Mouse (Mus musculus) midbrain, embryonic 10.5 days (tissue): ENCODE measurements around the gene Kl. TPM values are rescaled to one million over a fixed set of nuclear protein-coding genes. Genes with fewer than 3 reads are reported as not detected.
A peak's percentile ranks its signal among the peaks of the same experiment; 100 is the strongest.

ENCODE experiments used
- DNase-seq: peaks from one replicate; pipeline ENCODE4 v3.0.0-alpha.2; 2017; ENCODE audit warnings: low spot score
- H3K27ac ChIP-seq: fragments of 300-500 bp; sonication (generic); replicated peaks from 2 replicates; pipeline ENCODE4 v1.5.1; 2016; ENCODE audit warnings: mild to moderate bottlenecking
- H3K27me3 ChIP-seq: fragments of 300-500 bp; sonication (generic); 2 replicates; pipeline ENCODE4 v1.6.1; 2016; ENCODE audit warnings: low read depth, mild to moderate bottlenecking; ENCODE audit not compliant: poor library complexity, severe bottlenecking
- H3K36me3 ChIP-seq: fragments of 300-500 bp; sonication (generic); 2 replicates; pipeline ENCODE4 v1.6.1; 2016; ENCODE audit warnings: mild to moderate bottlenecking, moderate library complexity
- H3K4me1 ChIP-seq: fragments of 300-500 bp; sonication (generic); 2 replicates; pipeline ENCODE4 v1.6.1; 2016
- H3K4me3 ChIP-seq: fragments of 300-500 bp; sonication (generic); 2 replicates; pipeline ENCODE4 v1.5.1; 2016; ENCODE audit warnings: mild to moderate bottlenecking, moderate library complexity
- H3K9me3 ChIP-seq: fragments of 300-500 bp; sonication (generic); replicated peaks from 2 replicates; pipeline ENCODE4 v1.6.1; 2016; ENCODE audit warnings: mild to moderate bottlenecking
- WGBS: fragments of 180-500 bp; shearing (Covaris S2); methylation state at CpG from one replicate; pipeline ENCODE4 v1.1.7; 2016; 5-methylcytosine and 5-hydroxymethylcytosine counted together
- polyA plus RNA-seq: library from polyadenylated mRNA; unstranded; fragments of >200 nt; fragmentation: Nextera tagmentation; extraction: Ambion mirVana; gene quantifications from 2 replicates; pipeline ENCODE4 v1.2.1, GENCODE M21; 2016

The Kl gene
- polyA plus RNA-seq, 1 experiment from 2014 or later, result 0.09 TPM

DNA sequence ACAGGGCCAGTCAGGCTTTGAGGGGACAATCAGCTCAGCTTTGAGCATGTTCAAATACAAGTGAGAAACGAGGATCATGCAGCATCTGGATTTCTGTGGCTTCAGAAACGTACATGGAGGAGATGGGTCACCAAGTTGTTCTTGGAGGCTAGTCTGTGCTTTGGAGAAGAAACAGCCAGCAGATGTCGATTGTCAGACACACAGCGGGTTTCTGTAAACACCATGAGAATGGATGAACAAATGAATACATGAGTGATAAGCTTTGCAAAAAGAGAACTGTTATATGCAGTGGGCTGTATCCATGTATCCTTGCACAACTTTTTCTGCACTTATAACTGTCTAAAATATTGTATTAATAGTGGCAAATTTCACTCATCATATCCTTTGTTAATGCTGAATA, 15.6 kb upstream of the Kl start:
- Histone ChIP-seq H3K4me3 (no peak overlapping the region), H3K4me1 (no peaks in the 10 kb centered on the region), H3K27ac (no peak overlapping the region), H3K27me3 (no peaks in the 10 kb centered on the region), H3K36me3 (no peaks in the 10 kb centered on the region), H3K9me3 (no peaks in the 10 kb centered on the region)
- DNase-seq, result no peak
- 87% methylated on average over 4 of the region's 4 CpGs for WGBS

DNA sequence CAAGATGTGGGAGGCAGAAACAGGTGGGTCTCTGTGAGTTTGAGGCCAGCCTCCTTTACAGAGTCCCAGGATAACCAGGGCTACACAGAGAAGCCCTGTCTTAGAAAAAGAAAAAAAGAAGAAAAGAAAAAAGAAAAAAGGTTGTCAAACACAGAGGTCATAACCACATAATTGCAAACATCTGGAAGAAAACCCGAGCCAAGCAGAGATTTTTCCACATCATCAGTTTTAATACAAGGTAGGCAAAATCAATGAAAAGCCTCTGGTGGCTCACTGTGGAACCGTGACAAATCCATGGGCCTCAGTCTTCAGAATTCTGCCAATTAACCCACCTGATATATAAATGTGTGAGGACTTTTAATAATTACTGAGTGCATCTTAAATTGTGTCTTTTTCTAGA, 14.9 kb upstream of the Kl start:
- Histone ChIP-seq H3K9me3 (no peaks in the 10 kb centered on the region), H3K4me3 (no peak overlapping the region), H3K36me3 (no peaks in the 10 kb centered on the region), H3K4me1 (no peaks in the 10 kb centered on the region), H3K27ac (no peak overlapping the region), H3K27me3 (no peaks in the 10 kb centered on the region)
- DNase-seq, result no peak
- WGBS, result 61% methylated on average over 2 of the region's 2 CpGs

DNA sequence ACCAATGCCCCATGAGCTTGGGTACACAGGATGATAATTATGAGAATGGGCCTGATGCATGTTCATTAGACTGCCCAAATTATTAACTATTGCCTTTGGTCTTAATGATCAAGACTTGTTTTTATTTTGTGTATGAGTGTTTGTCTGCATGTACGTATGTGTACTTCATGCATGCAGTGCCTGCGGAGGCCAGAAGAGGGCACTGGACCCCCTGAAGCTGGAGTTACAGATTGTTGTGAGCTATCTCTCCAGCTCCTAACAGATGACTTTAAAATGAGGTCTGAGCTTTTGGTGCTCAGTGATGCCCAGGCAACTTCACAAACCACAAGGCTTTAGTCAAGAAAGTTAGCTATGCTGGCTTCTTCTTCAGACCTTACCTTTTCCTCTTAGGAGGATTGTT, 6.8 kb upstream of the Kl start:
- WGBS, result 99% methylated on average over 2 of the region's 2 CpGs
- no peaks in the 10 kb centered on the region for H3K27me3 ChIP-seq
- no peaks in the 10 kb centered on the region for H3K9me3 ChIP-seq
- H3K4me1 ChIP-seq, result no peaks in the 10 kb centered on the region
- H3K27ac ChIP-seq, result no peak overlapping the region
- H3K4me3 ChIP-seq, result no peak overlapping the region
- H3K36me3 ChIP-seq, result no peaks in the 10 kb centered on the region
- no peak for DNase-seq

DNA sequence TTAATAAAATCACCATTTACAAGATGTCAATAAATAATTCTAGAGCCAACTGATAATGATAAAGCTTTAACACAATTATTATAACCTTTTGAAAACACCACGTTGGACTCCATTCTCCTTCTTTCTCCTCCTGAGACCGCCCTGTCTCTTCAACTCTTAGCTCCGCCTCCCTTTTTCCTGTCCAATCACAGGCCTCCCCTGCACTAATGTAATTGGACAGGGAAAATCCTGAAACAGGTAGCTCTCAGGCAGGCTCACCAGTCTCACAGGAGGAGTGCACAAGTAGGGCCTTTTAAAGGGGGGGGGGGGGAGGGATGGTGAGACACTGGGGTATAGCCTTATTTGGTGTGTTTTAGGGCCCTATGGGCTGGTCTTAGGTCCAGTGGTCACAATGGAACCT, 3.3 kb upstream of the Kl start:
- H3K9me3 ChIP-seq, result no peaks in the 10 kb centered on the region
- H3K4me1 ChIP-seq, result peaks cover 15% of the 10 kb centered on the region
- no peak overlapping the region for H3K27ac ChIP-seq
- DNase-seq, result no peak
- WGBS, result 81% methylated on average over 3 of the region's 3 CpGs
- no peaks in the 10 kb centered on the region for H3K36me3 ChIP-seq
- H3K4me3 ChIP-seq, result no peak overlapping the region
- H3K27me3 ChIP-seq, result peaks cover 34% of the 10 kb centered on the region

DNA sequence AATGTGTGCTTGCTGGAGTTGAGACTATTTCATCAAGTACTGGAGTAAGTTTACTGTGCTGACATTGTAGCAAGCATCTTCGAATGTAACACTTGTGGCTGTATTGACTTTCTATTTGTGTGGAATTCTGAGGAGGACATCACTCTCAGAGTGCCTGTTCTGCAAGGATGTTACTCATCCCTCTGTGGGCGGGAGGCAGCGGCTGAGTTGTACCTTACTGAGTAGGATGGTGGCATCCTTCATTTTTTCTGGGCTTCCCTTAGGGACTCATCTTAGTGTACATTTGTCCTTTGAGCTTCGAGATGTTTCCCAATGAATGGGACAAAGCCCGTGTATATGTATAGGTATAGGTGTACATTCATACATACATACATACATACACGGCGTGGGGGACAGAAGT, 1.1 kb upstream of the Kl start:
- H3K36me3 ChIP-seq, result no peaks in the 10 kb centered on the region
- WGBS, result 91% methylated on average over 7 of the region's 7 CpGs
- no peak overlapping the region for H3K4me3 ChIP-seq
- H3K9me3 ChIP-seq, result no peaks in the 10 kb centered on the region
- peaks cover 15% of the 10 kb centered on the region for H3K4me1 ChIP-seq
- peaks cover 50% of the 10 kb centered on the region for H3K27me3 ChIP-seq
- H3K27ac ChIP-seq, result no peak overlapping the region
- no peak for DNase-seq

DNA sequence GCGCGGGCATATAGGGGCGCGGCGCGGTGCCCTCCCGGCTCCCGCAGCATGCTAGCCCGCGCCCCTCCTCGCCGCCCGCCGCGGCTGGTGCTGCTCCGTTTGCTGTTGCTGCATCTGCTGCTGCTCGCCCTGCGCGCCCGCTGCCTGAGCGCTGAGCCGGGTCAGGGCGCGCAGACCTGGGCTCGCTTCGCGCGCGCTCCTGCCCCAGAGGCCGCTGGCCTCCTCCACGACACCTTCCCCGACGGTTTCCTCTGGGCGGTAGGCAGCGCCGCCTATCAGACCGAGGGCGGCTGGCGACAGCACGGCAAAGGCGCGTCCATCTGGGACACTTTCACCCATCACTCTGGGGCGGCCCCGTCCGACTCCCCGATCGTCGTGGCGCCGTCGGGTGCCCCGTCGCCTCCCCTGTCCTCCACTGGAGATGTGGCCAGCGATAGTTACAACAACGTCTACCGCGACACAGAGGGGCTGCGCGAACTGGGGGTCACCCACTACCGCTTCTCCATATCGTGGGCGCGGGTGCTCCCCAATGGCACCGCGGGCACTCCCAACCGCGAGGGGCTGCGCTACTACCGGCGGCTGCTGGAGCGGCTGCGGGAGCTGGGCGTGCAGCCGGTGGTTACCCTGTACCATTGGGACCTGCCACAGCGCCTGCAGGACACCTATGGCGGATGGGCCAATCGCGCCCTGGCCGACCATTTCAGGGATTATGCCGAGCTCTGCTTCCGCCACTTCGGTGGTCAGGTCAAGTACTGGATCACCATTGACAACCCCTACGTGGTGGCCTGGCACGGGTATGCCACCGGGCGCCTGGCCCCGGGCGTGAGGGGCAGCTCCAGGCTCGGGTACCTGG, 488 bp downstream of the Kl start:
- no peaks in the 10 kb centered on the region for H3K36me3 ChIP-seq
- peak; percentile 53 for DNase-seq
- peak overlapping the region; percentile 70 for H3K27ac ChIP-seq
- peaks cover 15% of the 10 kb centered on the region for H3K4me1 ChIP-seq
- H3K4me3 ChIP-seq, result peak overlapping the region; percentile 61
- H3K9me3 ChIP-seq, result no peaks in the 10 kb centered on the region
- peaks cover 50% of the 10 kb centered on the region for H3K27me3 ChIP-seq
- WGBS, result 2% methylated on average over 89 of the region's 89 CpGs

DNA sequence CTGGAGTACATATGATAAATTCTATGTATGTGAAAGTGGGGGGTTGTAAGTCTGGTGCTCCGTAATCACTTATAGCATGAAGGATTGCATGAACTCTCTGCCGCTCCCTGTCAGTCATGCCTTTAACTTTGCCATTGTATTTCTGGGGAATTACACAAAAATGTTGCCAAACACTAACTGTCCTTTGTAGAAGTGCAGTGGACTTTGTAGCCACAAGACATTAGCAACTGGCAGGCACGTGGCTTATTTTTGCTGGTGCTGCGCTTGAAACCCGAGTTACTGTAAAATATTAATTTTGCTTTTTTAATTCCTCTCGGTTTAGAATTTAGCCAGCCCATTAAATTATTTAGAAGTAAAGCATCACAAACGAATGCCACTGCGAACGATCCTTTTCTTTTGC, 2.4 kb downstream of the Kl start:
- Histone ChIP-seq H3K4me3 (no peak overlapping the region), H3K27me3 (peaks cover 50% of the 10 kb centered on the region), H3K9me3 (no peaks in the 10 kb centered on the region), H3K36me3 (no peaks in the 10 kb centered on the region), H3K27ac (no peak overlapping the region), H3K4me1 (peaks cover 15% of the 10 kb centered on the region)
- no peak for DNase-seq
- WGBS, result 88% methylated on average over 9 of the region's 9 CpGs

DNA sequence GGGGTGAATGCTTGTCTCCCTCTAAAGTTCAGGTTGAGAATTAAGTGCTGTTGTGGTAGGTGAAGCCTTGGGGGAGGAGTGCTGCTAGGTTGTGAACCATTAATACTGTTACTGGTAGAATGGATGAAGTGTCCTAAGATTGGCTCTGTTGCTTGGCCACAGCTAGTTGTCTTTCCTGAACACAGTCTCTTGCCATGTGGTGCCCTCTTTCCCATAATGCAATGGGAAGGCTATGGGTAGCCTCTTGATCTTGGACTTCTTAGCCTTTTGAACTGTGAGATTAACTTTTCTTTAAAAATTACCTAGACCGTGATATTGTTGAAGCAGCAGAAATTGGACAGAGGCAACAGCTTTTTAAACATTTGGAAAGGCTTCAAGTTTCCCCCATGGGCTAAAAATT, 7.5 kb downstream of the Kl start:
- DNase-seq, result no peak
- 90% methylated on average over 1 of the region's 1 CpGs for WGBS
- Histone ChIP-seq H3K36me3 (no peaks in the 10 kb centered on the region), H3K27ac (no peak overlapping the region), H3K27me3 (peaks cover 8% of the 10 kb centered on the region), H3K4me3 (no peak overlapping the region), H3K4me1 (no peaks in the 10 kb centered on the region), H3K9me3 (no peaks in the 10 kb centered on the region)

DNA sequence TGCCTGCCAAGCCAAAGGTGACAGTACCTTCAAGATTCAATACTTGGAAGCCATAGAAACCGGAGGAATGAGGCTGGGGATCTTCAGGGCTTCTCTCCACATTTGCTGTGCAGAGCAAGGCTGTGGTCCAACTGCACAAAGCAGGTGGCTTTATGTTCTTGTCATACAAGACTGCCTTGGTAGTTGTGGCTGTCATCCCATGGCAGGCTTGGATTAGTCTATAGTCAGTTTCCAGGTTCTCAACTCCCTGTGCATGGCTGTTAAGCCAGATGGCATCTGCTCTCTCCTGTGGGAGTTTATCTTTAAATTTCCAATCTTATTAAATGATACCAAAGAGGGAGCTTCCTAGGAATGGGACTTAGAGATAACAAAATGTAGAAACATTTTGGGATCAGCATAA, 9.2 kb downstream of the Kl start:
- Histone ChIP-seq H3K9me3 (no peaks in the 10 kb centered on the region), H3K27me3 (no peaks in the 10 kb centered on the region), H3K36me3 (no peaks in the 10 kb centered on the region), H3K4me3 (no peak overlapping the region), H3K27ac (no peak overlapping the region), H3K4me1 (no peaks in the 10 kb centered on the region)
- DNase-seq, result no peak
- WGBS, result 88% methylated on average over 1 of the region's 1 CpGs

DNA sequence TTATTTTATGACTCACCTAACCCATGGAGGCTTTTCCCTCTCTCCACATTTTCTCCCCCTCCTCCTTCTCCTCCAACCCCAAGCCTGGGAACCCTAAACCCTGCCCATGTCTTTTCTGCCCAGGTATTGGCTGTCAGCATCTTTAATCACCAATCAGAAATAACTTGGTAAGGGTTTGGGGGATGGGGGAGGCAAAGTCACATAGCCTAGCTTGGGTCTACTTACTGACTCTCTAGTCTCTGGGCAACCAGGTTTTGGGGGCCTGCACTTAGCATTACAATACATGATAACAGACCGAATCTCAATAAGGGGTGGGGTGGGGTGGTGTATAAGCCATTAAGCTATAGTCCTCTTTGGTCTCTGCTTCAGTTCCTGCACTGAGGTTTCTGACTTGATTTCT, 10.3 kb downstream of the Kl start:
- no peaks in the 10 kb centered on the region; the same call in 1 of the 2 replicates for H3K9me3 ChIP-seq
- DNase-seq, result no peak
- no peaks in the 10 kb centered on the region for H3K36me3 ChIP-seq
- no peaks in the 10 kb centered on the region for H3K27me3 ChIP-seq
- H3K4me3 ChIP-seq, result no peak overlapping the region
- H3K27ac ChIP-seq, result no peak overlapping the region
- H3K4me1 ChIP-seq, result no peaks in the 10 kb centered on the region
- 79% methylated on average over 1 of the region's 1 CpGs for WGBS

DNA sequence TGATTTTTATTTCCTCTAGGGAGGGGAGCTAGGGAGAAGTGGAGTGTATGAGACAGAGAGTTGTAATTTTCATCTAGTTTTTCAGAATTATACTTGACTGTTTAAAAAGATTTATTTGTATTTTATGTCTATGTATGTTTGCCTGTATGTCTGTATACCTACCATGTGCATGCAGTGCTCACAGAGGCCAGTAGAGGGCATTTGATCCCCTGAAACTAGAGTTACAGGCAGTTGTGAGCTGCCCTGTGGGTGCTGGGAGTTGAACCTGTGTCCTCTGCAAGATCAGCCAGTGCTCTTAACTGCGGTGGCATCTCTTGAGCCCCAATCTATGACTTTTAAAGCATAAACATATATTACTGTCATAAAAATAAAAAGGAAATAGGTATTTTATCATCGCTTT, 15.5 kb downstream of the Kl start:
- no peaks in the 10 kb centered on the region for H3K27me3 ChIP-seq
- H3K4me1 ChIP-seq, result no peaks in the 10 kb centered on the region
- 99% methylated on average over 2 of the region's 2 CpGs for WGBS
- peaks cover 4% of the 10 kb centered on the region for H3K9me3 ChIP-seq
- H3K4me3 ChIP-seq, result no peak overlapping the region
- H3K27ac ChIP-seq, result no peak overlapping the region
- H3K36me3 ChIP-seq, result no peaks in the 10 kb centered on the region
- DNase-seq, result no peak

DNA sequence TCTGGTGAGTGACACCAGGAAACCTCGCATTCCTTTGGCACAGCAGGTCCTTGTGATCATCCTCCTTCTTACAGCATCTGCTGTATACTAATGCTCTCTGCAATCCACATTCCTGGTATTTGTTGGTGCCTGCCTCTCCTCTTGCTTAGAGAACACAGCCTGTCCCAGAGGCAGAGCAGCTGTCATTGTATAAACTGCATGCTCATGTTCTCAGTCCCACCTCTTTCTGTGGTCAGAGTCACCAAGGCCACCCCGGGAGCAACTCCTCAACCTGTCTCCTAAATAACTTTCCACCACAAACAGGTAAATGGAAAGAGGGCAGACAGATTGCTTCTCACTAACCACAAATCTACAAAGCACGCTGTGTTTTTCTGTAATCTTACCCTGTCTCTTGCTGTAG, 18.1 kb downstream of the Kl start:
- Histone ChIP-seq H3K27ac (no peak overlapping the region), H3K36me3 (no peaks in the 10 kb centered on the region), H3K4me3 (no peak overlapping the region), H3K9me3 (peaks cover 4% of the 10 kb centered on the region), H3K27me3 (no peaks in the 10 kb centered on the region), H3K4me1 (no peaks in the 10 kb centered on the region)
- WGBS, result 70% methylated on average over 3 of the region's 3 CpGs
- no peak for DNase-seq

DNA sequence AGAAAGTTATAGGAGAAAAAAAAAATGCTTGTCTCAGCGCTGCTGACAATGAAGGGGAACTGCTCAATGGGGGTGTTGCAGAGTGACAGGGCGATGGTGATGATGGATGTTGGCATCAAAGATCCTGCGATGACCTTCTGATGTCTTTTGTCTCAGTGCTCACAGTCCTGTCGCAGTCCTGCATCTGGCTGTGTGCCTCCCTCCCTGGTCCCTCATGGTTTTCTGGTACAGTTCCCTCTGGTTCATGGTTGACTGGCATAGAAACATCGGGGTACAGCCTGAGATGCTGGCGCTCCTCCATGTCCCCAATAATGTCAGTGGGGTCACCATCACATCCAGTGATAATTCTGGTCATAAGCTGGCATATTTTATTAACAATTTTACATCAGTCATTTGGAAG, 18.7 kb downstream of the Kl start:
- H3K27ac ChIP-seq, result no peak overlapping the region
- no peaks in the 10 kb centered on the region for H3K27me3 ChIP-seq
- H3K4me1 ChIP-seq, result no peaks in the 10 kb centered on the region
- H3K4me3 ChIP-seq, result no peak overlapping the region
- H3K9me3 ChIP-seq, result peaks cover 4% of the 10 kb centered on the region
- no peak for DNase-seq
- WGBS, result 88% methylated on average over 6 of the region's 6 CpGs
- no peaks in the 10 kb centered on the region for H3K36me3 ChIP-seq

DNA sequence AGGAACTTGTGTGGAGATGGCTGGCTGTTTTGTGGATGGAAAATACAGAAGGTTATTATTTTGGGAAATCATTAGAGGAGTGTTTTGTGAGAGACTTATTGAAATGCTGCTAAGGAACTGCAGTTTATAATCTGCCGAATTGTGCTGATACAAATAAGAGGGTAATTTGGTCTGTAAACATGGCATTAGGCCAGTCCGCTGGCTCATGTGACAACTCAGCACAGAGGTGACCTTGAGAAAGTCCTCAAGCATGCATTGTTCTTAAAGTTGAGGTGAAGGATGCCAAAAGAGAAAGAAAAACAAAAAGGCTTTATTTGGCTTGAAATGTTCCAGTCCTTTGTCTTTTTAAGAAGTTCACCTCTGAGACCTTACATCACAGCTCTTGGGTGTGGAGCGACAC, 21.8 kb downstream of the Kl start:
- no peaks in the 10 kb centered on the region for H3K9me3 ChIP-seq
- WGBS, result 93% methylated on average over 3 of the region's 3 CpGs
- no peaks in the 10 kb centered on the region for H3K4me1 ChIP-seq
- H3K4me3 ChIP-seq, result no peak overlapping the region
- no peak overlapping the region for H3K27ac ChIP-seq
- H3K27me3 ChIP-seq, result no peaks in the 10 kb centered on the region
- no peak for DNase-seq
- no peaks in the 10 kb centered on the region for H3K36me3 ChIP-seq
